Comparison of ENCODE assay signal across 8 mouse cellular contexts in genomic region chr7:73556688-73557667, GRCm38 (mm10). TPM values are rescaled to one million over a fixed set of nuclear protein-coding genes. Genes with fewer than 3 reads are reported as not detected.
DNase-seq lines count a peak whose midpoint lies in the region; ATAC-seq and TF ChIP-seq lines count a peak whose summit lies in the region.

No protein-coding gene starts in this region.

- intact Hi-C loops in left cerebral cortex, adult 2 months (cut with DNase I), result no loop called here

- under 1% methylated on average over 25 of the region's 25 CpGs for WGBS in forebrain, embryonic 15.5 days
- WGBS in liver, embryonic 16.5 days (ENCODE audit: insufficient replicate concordance), result under 1% methylated on average over 25 of the region's 25 CpGs

- no peaks in the 10 kb centered on the region for H3K36me3 ChIP-seq in forebrain, embryonic 15.5 days
- H3K36me3 ChIP-seq in liver, embryonic 16.5 days (ENCODE audit: control insufficient read depth, insufficient read depth), result peaks cover 5% of the 10 kb centered on the region; the same call in 1 of the 2 replicates

- no peak for TF ChIP-seq CTCF in left cerebral cortex, adult 2 months (IDR thresholded peaks at IDR 0.05)

- H3K4me1 ChIP-seq in forebrain, embryonic 15.5 days, result peaks cover 21% of the 10 kb centered on the region
- H3K4me1 ChIP-seq in liver, embryonic 16.5 days (ENCODE audit: control insufficient read depth, low read depth, low read length), result peaks cover 23% of the 10 kb centered on the region

- H3K9ac ChIP-seq in forebrain, embryonic 15.5 days (replicated peaks), result peak overlapping the region; percentile 100
- H3K9ac ChIP-seq in liver, embryonic 16.5 days (ENCODE audit: low read depth, low read length), result peak overlapping the region; percentile 100

- peak overlapping the region; percentile 91 for H3K4me3 ChIP-seq in left cerebral cortex, adult 2 months
- peak overlapping the region; percentile 69 for H3K4me3 ChIP-seq in forebrain, embryonic 15.5 days
- peak overlapping the region; percentile 99 for H3K4me3 ChIP-seq in liver, embryonic 16.5 days (ENCODE audit: low read depth, low read length)

- H3K9me3 ChIP-seq in forebrain, embryonic 15.5 days, result no peaks in the 10 kb centered on the region
- H3K9me3 ChIP-seq in liver, embryonic 16.5 days (replicated peaks; ENCODE audit: control insufficient read depth, low read length), result no peaks in the 10 kb centered on the region

- H3K4me2 ChIP-seq in forebrain, embryonic 15.5 days (replicated peaks), result peak overlapping the region; percentile 39
- peak overlapping the region; percentile 36 for H3K4me2 ChIP-seq in liver, embryonic 16.5 days (ENCODE audit: low read depth, low read length)

- no peak for DNase-seq in left cerebral cortex, adult 2 months (ENCODE audit: extremely low spot score in 1 of 2, low spot score in 2 of 2)
- no peak for DNase-seq in left cerebral cortex, adult 18-20 months (ENCODE audit: low spot score in 2 of 2)
- peak; percentile 67 for DNase-seq in Muller cell, postnatal 12 days (ENCODE audit: inconsistent ontology term)
- DNase-seq in adrenal gland, postnatal 10 days, result no peak
- DNase-seq in kidney, postnatal 25 days, result no peak

- no peak for ATAC-seq in forebrain, embryonic 15.5 days (replicated peaks)
- no peak for ATAC-seq in liver, embryonic 16.5 days (ENCODE audit: low read depth)
- ATAC-seq in megakaryocyte-erythroid progenitor cell, adult 5-6 weeks (replicated peaks; ENCODE audit: low FRiP score, low TSS enrichment, poor library complexity, severe bottlenecking), result no peak

- no peaks in the 10 kb centered on the region for H3K27me3 ChIP-seq in forebrain, embryonic 15.5 days
- no peaks in the 10 kb centered on the region for H3K27me3 ChIP-seq in liver, embryonic 16.5 days (ENCODE audit: control insufficient read depth, insufficient read depth, low read depth, low read length)

- H3K27ac ChIP-seq in left cerebral cortex, adult 2 months, result peak overlapping the region; percentile 99
- peak overlapping the region; percentile 100 for H3K27ac ChIP-seq in forebrain, embryonic 15.5 days (replicated peaks)
- peak overlapping the region; percentile 99 for H3K27ac ChIP-seq in liver, embryonic 16.5 days (ENCODE audit: low read length)

RNA-seq across cellular contexts. Expression of gene Chd2, which starts 15.3 kb away (rescaled TPM):
- total RNA-seq in left cerebral cortex, adult 2 months (2021), result 10 to 100 TPM; 57.4 to 60.3 TPM
- total RNA-seq in left cerebral cortex, adult 18-20 months (2021), result 10 to 100 TPM; 50.2 to 57.2 TPM
- 58.0 and 67.1 TPM in 2 replicates for polyA plus RNA-seq in forebrain, embryonic 15.5 days (2015; fragmentation: Nextera tagmentation; extraction: Ambion mirVana)
- polyA plus RNA-seq in liver, embryonic 16.5 days (2015; fragmentation: Nextera tagmentation; extraction: Ambion mirVana), result 24.7 and 26.1 TPM in 2 replicates
- 48.8 and 57.3 TPM in 2 replicates for total RNA-seq in megakaryocyte-erythroid progenitor cell, adult 5-6 weeks (2014; fragmentation: Nextera tagmentation)
- 101 and 150 TPM in 2 replicates for total RNA-seq in megakaryocyte-erythroid progenitor cell, adult 5-6 weeks (2017)
- 10 to 100 TPM; 42.8 to 62.0 TPM for total RNA-seq in adrenal gland, postnatal 10 days (2021)
